Mouse (Mus musculus): Measurements from ENCODE around the gene Zbed5. TPM values are rescaled to one million over a fixed set of nuclear protein-coding genes. Genes with fewer than 3 reads are reported as not detected.

The Zbed5 gene
- total RNA-seq, 2 experiments from 2014 or later = 0.99 to 2.3 TPM

Other genes starting within 250 kb of the Zbed5 start
- 1 to 10 TPM; 2.3 to 3.3 TPM for gene Zfp11, start 225.6 kb upstream of the Zbed5 start, total RNA-seq (2021)
- not detected for gene Sept14, start 187.2 kb upstream of the Zbed5 start, total RNA-seq (2021)
- 100 to 1,000 TPM in 1 of 2 experiments, 10 to 100 TPM in 1; 80.7 to 106 TPM for gene Mrps17, start 180.2 kb upstream of the Zbed5 start, total RNA-seq (2021)
- gene Nipsnap2, start 170.7 kb upstream of the Zbed5 start, total RNA-seq (2021) = 100 to 1,000 TPM; 116 to 140 TPM
- 10 to 100 TPM; 20.1 to 27.0 TPM for gene Psph, start 108.3 kb upstream of the Zbed5 start, total RNA-seq (2021)
- gene Sumf2, start 48.7 kb upstream of the Zbed5 start, total RNA-seq (2021) = 10 to 100 TPM; 34.1 to 56.5 TPM
- gene Chchd2, start 8.3 kb upstream of the Zbed5 start, total RNA-seq (2021) = 1,000 to 10,000 TPM; 1,014 to 1,053 TPM
- 1 to 10 TPM; 1.4 to 4.3 TPM for gene Phkg1, start 2.8 kb downstream of the Zbed5 start, total RNA-seq (2021)
- gene Nupr1l, start 12.8 kb downstream of the Zbed5 start, total RNA-seq (2021) = 1 to 10 TPM; 4.3 to 6.1 TPM
- gene Vkorc1l1, start 46.2 kb downstream of the Zbed5 start, total RNA-seq (2021) = 10 to 100 TPM; 31.9 to 38.5 TPM
- gene Gusb, start 107.3 kb downstream of the Zbed5 start, total RNA-seq (2021) = 10 to 100 TPM; 48.1 to 53.8 TPM
- 100 to 1,000 TPM in 1 of 2 experiments, 10 to 100 TPM in 1; 100.0 to 138 TPM for gene Asl, start 133.5 kb downstream of the Zbed5 start, total RNA-seq (2021)
- 10 to 100 TPM; 27.2 to 39.6 TPM for gene Crcp, start 133.6 kb downstream of the Zbed5 start, total RNA-seq (2021)
- 10 to 100 TPM; 47.8 to 48.8 TPM for gene Tpst1, start 177.6 kb downstream of the Zbed5 start, total RNA-seq (2021)
- gene Kctd7, start 249.1 kb downstream of the Zbed5 start, total RNA-seq (2021) = 10 to 100 TPM in 1 of 2 experiments, 1 to 10 TPM in 1; 8.6 to 14.6 TPM